Mouse (Mus musculus): ENCODE data around the gene Wbp1l. TPM values are rescaled to one million over a fixed set of nuclear protein-coding genes. Genes with fewer than 3 reads are reported as not detected.
A peak's percentile ranks its signal among the peaks of the same experiment; 100 is the strongest.

The Wbp1l gene
- total and polyA plus RNA-seq, 3 experiments = 52.9 to 70.0 TPM; not detected in 1

DNA sequence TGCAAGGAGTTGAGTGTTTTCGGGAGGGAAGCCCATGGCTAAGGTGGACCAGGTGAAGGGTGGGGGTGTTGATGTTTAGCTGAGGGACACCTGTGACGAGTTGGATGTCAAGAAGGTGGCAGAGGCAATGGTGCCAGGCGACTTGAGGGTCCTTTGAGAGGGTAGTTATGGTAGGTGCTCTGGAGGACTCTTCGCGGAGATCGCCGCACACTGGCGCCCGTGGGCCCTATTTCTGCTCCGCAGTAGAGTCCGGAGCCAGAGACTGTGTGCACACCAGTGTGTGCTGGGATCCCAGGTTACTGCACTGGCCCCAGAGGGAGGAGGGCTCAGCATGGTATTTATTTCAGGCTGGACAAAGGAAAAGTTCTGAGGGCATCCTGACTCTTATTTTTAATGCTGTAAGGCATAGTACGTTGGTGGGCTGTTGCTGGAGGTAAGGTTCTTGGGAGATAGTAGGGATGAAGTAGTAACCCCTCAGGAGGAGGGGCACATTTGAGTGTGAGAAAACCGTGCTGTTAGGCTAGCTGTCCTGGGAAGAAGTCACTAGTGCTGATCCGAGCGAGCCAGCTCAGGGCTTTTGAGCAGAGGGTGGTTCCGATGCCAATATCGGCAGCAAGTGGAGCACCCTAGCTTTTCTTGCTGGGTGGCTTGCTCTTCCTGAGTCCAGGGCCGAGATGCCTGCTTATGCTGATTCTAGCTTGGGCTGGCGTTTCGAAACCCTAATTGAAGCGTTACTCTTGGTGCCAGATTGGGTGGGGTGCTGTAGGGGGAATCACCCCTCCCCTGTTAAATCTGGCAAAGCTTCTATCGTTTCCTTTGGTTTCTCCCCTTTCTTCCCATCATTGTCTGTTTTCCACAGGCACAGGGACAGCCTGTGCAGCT is 732 bp downstream of the Wbp1l start:
- H3K27me3 ChIP-seq (ENCODE audit: control insufficient read depth in 1 of 2, insufficient read depth in 2 of 2, low read length in 2 of 2) = no peaks in the 10 kb centered on the region
- DNase-seq (ENCODE audit: low read depth, low spot score) = peak; percentile 45
- H3K4me1 ChIP-seq (ENCODE audit: control insufficient read depth in 1 of 2, insufficient read depth in 2 of 2, low read length in 2 of 2) = peaks cover 2 to 18% of the 10 kb centered on the region in 2 experiments
- no peaks in the 10 kb centered on the region for H3K9me3 ChIP-seq (replicated peaks; ENCODE audit: insufficient read depth, low read length)
- peaks cover 38% of the 10 kb centered on the region for H3K79me2 ChIP-seq (ENCODE audit: control insufficient read depth, insufficient read depth, low read length, poor library complexity)
- H3K9ac ChIP-seq (ENCODE audit: control insufficient read depth, low read depth, low read length, poor library complexity, severe bottlenecking) = peak overlapping the region; percentile 87
- H3K4me3 ChIP-seq (ENCODE audit: control insufficient read depth in 1 of 2, insufficient read depth in 1 of 2, low read depth in 2 of 2, low read length in 2 of 2) = peak overlapping the region; percentile 76 to 90
- TF ChIP-seq POLR2AphosphoS2 (IDR thresholded peaks at IDR 0.05; ENCODE audit: low read length) = no peak
- no peak for TF ChIP-seq RCOR1 (IDR thresholded peaks at IDR 0.05; ENCODE audit: low read depth, low read length)
- no peak for TF ChIP-seq TBP (IDR thresholded peaks at IDR 0.05; ENCODE audit: low read depth, low read length)
- no peak for TF ChIP-seq MXI1 (IDR thresholded peaks at IDR 0.05; ENCODE audit: low read depth, low read length)
- TF ChIP-seq USF2 (IDR thresholded peaks at IDR 0.05; ENCODE audit: borderline replicate concordance in 1 of 2, insufficient read depth in 1 of 2, low read depth in 1 of 2, low read length in 2 of 2) = no peak
- no peak for TF ChIP-seq USF1 (IDR thresholded peaks at IDR 0.05; ENCODE audit: low read depth, low read length)
- TF ChIP-seq MYC (IDR thresholded peaks at IDR 0.05; ENCODE audit: low read depth, low read length) = no peak
- TF ChIP-seq UBTF (IDR thresholded peaks at IDR 0.05; ENCODE audit: borderline replicate concordance, insufficient read depth, low read depth, low read length) = no peak
- TF ChIP-seq MAZ (IDR thresholded peaks at IDR 0.05; ENCODE audit: low read depth, low read length) = no peak
- no peak for TF ChIP-seq ZC3H11A (IDR thresholded peaks at IDR 0.05; ENCODE audit: low read depth, low read length)
- peaks cover 2 to 21% of the 10 kb centered on the region in 2 experiments; a peak in 2 of 4 replicates for H3K36me3 ChIP-seq (ENCODE audit: control insufficient read depth in 1 of 2, insufficient read depth in 2 of 2, low read length in 2 of 2)
- peak overlapping the region; percentile 15; the same call in 1 of the 2 replicates for H3K27ac ChIP-seq (ENCODE audit: control insufficient read depth, low read depth, low read length)

DNA sequence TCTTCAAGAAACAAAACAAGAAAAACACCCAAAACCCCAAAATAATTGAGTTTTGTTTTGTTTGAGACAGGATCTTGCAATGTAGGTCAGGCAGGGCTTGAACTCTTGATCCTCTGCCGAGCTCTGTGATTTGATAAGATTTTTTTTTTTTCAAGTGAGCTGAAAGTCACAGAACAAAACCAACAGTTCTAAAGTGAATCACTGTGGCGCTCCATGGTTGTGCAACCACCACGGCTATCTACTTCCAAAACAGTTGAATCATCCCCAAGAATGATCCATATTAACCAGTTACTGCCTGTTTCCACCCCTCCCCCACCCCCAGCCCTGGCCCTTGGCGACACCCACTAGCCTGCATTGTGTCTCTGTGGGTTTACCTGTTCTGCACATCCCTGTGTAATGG is 1.5 kb downstream of the Wbp1l start:
- Histone ChIP-seq H3K79me2 (ENCODE audit: control insufficient read depth, insufficient read depth, low read length, poor library complexity) (peaks cover 41% of the 10 kb centered on the region), H3K36me3 (ENCODE audit: control insufficient read depth in 1 of 2, insufficient read depth in 2 of 2, low read length in 2 of 2) (peaks cover 2 to 21% of the 10 kb centered on the region in 2 experiments; a peak in 2 of 4 replicates), H3K9ac (ENCODE audit: control insufficient read depth, low read depth, low read length, poor library complexity, severe bottlenecking) (no peak overlapping the region), H3K27me3 (ENCODE audit: control insufficient read depth in 1 of 2, insufficient read depth in 2 of 2, low read length in 2 of 2) (no peaks in the 10 kb centered on the region), H3K27ac (ENCODE audit: control insufficient read depth, low read depth, low read length) (no peak overlapping the region), H3K4me3 (ENCODE audit: control insufficient read depth in 1 of 2, insufficient read depth in 1 of 2, low read depth in 2 of 2, low read length in 2 of 2) (no peak overlapping the region), H3K9me3 (replicated peaks; ENCODE audit: insufficient read depth, low read length) (no peaks in the 10 kb centered on the region), H3K4me1 (ENCODE audit: control insufficient read depth in 1 of 2, insufficient read depth in 2 of 2, low read length in 2 of 2) (peaks cover 2 to 18% of the 10 kb centered on the region in 2 experiments)
- TF ChIP-seq ZNF384 (IDR thresholded peaks at IDR 0.05; ENCODE audit: low read depth, low read length) = peak; percentile 40; the same call in 1 of the 2 replicates
- no peak for TF ChIP-seq BHLHE40 (IDR thresholded peaks at IDR 0.05; ENCODE audit: borderline replicate concordance, low read depth, low read length)
- DNase-seq (ENCODE audit: low read depth, low spot score) = no peak

Data from MEL (cell line).